Mouse (Mus musculus): Measurements from ENCODE around the gene Vpreb3. TPM values are rescaled to one million over a fixed set of nuclear protein-coding genes. Genes with fewer than 3 reads are reported as not detected.

Gene Vpreb3
- polyA plus RNA-seq, 1 experiment from 2014 or later: 1.3 TPM

DNA sequence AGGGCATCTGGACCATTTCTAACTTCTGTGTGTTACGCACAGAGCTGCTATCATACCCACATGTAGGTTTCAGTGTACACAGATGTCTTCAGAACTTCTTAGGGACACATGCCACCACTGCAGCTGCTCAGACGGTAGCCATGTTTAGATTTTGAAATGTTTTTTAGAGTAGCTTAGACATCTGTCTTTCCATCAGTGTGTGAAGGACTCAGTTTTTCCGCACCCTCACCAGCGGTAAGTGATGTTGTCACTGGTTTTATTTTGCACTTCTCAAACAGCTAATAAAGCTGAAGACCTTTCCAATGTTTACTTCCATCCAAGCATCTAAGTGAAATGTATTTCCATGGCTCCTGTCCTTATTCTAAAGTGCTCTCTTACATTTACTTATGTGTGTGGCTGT is 36.0 kb upstream of the Vpreb3 start:
- H3K9me3 ChIP-seq (ENCODE audit: control insufficient read depth, low read length): no peaks in the 10 kb centered on the region
- no peak for ATAC-seq (ENCODE audit: low read depth)
- H3K4me2 ChIP-seq (ENCODE audit: low read depth, low read length): no peak overlapping the region
- no peak overlapping the region for H3K9ac ChIP-seq (replicated peaks; ENCODE audit: low read depth, low read length)
- H3K4me1 ChIP-seq (ENCODE audit: control insufficient read depth, insufficient read depth, low read length): no peaks in the 10 kb centered on the region
- H3K4me3 ChIP-seq (ENCODE audit: low read depth, low read length): no peak overlapping the region
- WGBS: 94% methylated on average over 4 of the region's 4 CpGs
- no peak overlapping the region for H3K27ac ChIP-seq (ENCODE audit: low read depth, low read length)
- peaks cover 89% of the 10 kb centered on the region for H3K36me3 ChIP-seq (ENCODE audit: control insufficient read depth, insufficient read depth, low read length)
- H3K27me3 ChIP-seq (ENCODE audit: control insufficient read depth, insufficient read depth, low read length): no peaks in the 10 kb centered on the region

DNA sequence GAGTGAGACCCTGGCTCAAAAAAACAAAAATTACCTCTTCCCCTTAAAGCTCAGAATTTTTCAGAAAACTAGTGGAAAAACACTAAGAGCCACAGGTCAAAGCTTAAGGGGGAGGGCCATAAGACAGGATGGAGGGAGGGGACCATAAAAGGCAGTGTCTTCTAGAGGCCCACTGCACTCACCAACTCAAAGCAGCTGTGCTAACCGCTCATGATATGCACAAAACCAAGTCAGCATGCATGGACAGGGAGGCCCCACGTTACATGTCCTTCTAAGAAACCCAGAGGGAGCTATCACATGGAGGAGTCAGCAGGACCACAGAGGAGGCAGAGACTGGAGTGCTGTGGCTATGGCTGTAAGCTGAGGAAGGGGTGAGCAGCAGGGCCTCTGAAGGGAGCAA is 32.2 kb upstream of the Vpreb3 start:
- 83% methylated on average over 2 of the region's 2 CpGs for WGBS
- Histone ChIP-seq H3K27ac (ENCODE audit: low read depth, low read length) (no peak overlapping the region), H3K9ac (replicated peaks; ENCODE audit: low read depth, low read length) (no peak overlapping the region), H3K27me3 (ENCODE audit: control insufficient read depth, insufficient read depth, low read length) (no peaks in the 10 kb centered on the region), H3K4me1 (ENCODE audit: control insufficient read depth, insufficient read depth, low read length) (no peaks in the 10 kb centered on the region), H3K4me2 (ENCODE audit: low read depth, low read length) (no peak overlapping the region), H3K4me3 (ENCODE audit: low read depth, low read length) (no peak overlapping the region), H3K9me3 (ENCODE audit: control insufficient read depth, low read length) (no peaks in the 10 kb centered on the region), H3K36me3 (ENCODE audit: control insufficient read depth, insufficient read depth, low read length) (peaks cover 62% of the 10 kb centered on the region)
- ATAC-seq (ENCODE audit: low read depth): no peak

DNA sequence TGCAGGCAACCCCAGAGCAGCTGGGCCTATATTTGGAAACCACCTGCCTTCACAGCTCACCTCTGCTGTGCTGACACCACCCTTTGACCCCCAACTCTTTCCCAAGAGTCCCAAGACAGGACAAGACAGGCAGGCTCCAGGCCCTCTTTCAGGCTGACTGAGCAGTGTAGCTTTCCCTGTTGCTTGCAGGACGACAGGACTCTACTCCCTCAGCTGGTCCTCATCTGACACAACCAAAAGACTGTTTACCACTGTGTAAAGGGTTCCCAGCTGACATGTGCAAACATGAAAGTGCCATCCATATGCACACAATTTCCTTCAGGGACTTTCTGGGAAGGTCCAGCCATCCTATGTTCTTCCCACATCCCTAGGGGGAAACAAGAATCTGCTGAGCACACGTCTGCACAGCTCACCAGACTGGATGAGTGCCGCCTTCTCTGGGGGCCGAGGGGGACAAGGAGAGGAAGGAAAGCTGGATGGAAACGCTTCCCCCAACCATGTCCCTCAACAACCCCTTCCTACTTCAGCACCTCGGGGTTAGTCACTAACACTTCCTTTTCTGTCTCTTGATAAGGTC is 29.8 kb upstream of the Vpreb3 start:
- Histone ChIP-seq H3K27me3 (ENCODE audit: control insufficient read depth, insufficient read depth, low read length) (no peaks in the 10 kb centered on the region), H3K4me1 (ENCODE audit: control insufficient read depth, insufficient read depth, low read length) (no peaks in the 10 kb centered on the region), H3K27ac (ENCODE audit: low read depth, low read length) (no peak overlapping the region), H3K4me3 (ENCODE audit: low read depth, low read length) (no peak overlapping the region), H3K9me3 (ENCODE audit: control insufficient read depth, low read length) (no peaks in the 10 kb centered on the region), H3K36me3 (ENCODE audit: control insufficient read depth, insufficient read depth, low read length) (peaks cover 41% of the 10 kb centered on the region), H3K9ac (replicated peaks; ENCODE audit: low read depth, low read length) (no peak overlapping the region), H3K4me2 (ENCODE audit: low read depth, low read length) (no peak overlapping the region)
- ATAC-seq (ENCODE audit: low read depth): no peak
- WGBS: 70% methylated on average over 6 of the region's 6 CpGs

DNA sequence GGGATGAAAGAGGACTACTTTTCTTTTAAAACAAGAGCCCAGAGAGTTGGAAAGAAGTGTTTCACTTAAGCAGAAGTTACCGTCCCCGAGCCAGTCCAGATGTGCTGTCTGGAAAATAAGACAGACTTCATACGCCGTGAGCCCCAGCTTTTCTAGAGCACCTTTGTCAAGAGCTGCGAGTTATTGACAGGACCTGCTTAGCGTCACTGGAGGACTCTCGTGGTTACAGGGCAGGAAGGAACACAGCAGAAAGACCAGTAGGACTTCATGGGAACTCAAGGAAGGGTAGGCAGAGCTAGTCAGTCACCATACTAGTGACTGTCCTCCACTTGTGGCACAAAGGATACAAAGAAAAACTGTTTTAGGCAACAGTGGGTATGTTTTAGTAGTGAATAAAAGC is 27.3 kb upstream of the Vpreb3 start:
- ATAC-seq (ENCODE audit: low read depth): no peak
- Histone ChIP-seq H3K9ac (replicated peaks; ENCODE audit: low read depth, low read length) (no peak overlapping the region), H3K9me3 (ENCODE audit: control insufficient read depth, low read length) (no peaks in the 10 kb centered on the region), H3K4me3 (ENCODE audit: low read depth, low read length) (no peak overlapping the region), H3K4me2 (ENCODE audit: low read depth, low read length) (no peak overlapping the region), H3K27me3 (ENCODE audit: control insufficient read depth, insufficient read depth, low read length) (no peaks in the 10 kb centered on the region), H3K27ac (ENCODE audit: low read depth, low read length) (no peak overlapping the region), H3K36me3 (ENCODE audit: control insufficient read depth, insufficient read depth, low read length) (peaks cover 23% of the 10 kb centered on the region), H3K4me1 (ENCODE audit: control insufficient read depth, insufficient read depth, low read length) (peaks cover 14% of the 10 kb centered on the region; the same call in 1 of the 2 replicates)
- WGBS: 92% methylated on average over 7 of the region's 7 CpGs

DNA sequence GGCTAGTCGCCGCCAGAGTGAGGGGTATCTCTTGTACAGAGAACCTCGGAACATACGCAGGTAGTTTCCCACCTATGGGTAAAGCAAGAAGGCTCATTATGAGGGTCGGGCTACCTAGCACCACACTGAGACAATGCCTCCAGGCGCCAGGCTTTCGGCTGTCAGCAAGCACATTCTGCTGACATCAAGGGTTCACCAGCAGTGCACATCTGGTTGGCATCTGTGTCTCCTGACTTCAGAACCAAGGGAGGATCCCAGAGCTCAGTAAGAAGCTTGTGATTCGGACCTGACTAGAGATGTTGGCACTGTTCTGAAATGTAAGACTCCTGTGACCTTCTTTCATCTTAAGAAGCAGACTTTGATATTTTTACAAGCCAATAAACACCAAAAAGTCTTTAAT is 26.0 kb upstream of the Vpreb3 start:
- ATAC-seq (ENCODE audit: low read depth): no peak

DNA sequence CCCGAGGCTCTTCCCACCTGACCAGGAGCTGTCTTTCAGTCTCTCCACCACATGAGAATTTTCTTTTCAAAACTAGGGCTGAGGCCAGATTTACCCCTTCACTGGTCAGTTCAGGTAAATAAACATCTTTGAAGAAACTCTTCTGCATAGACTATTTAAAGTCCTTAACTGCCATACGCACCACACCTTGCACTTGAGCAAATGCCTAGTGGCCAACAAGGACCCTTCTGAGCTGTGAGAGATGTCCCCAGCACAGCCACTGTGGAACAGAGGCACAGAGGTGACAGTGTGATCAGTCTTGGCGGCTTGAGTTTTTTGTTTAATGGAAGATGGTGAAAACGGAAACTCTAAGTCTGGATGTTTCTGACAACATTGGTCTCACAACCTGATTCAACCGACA is 23.8 kb upstream of the Vpreb3 start:
- Histone ChIP-seq H3K9ac (replicated peaks; ENCODE audit: low read depth, low read length) (no peak overlapping the region), H3K9me3 (ENCODE audit: control insufficient read depth, low read length) (no peaks in the 10 kb centered on the region), H3K4me2 (ENCODE audit: low read depth, low read length) (peak overlapping the region; percentile 6; the same call in 1 of the 2 replicates), H3K4me3 (ENCODE audit: low read depth, low read length) (no peak overlapping the region), H3K27ac (ENCODE audit: low read depth, low read length) (no peak overlapping the region), H3K4me1 (ENCODE audit: control insufficient read depth, insufficient read depth, low read length) (peaks cover 22% of the 10 kb centered on the region; the same call in 1 of the 2 replicates), H3K36me3 (ENCODE audit: control insufficient read depth, insufficient read depth, low read length) (peaks cover 3% of the 10 kb centered on the region; the same call in 1 of the 2 replicates), H3K27me3 (ENCODE audit: control insufficient read depth, insufficient read depth, low read length) (no peaks in the 10 kb centered on the region)
- ATAC-seq (ENCODE audit: low read depth): no peak
- WGBS: 87% methylated on average over 5 of the region's 5 CpGs

More for the DNA sequence above, 26.0 kb upstream of the Vpreb3 start:
- Histone ChIP-seq H3K36me3 (ENCODE audit: control insufficient read depth, insufficient read depth, low read length) (peaks cover 11% of the 10 kb centered on the region), H3K27ac (ENCODE audit: low read depth, low read length) (no peak overlapping the region), H3K4me1 (ENCODE audit: control insufficient read depth, insufficient read depth, low read length) (peaks cover 15% of the 10 kb centered on the region; the same call in 1 of the 2 replicates), H3K4me2 (ENCODE audit: low read depth, low read length) (no peak overlapping the region), H3K27me3 (ENCODE audit: control insufficient read depth, insufficient read depth, low read length) (no peaks in the 10 kb centered on the region), H3K9ac (replicated peaks; ENCODE audit: low read depth, low read length) (no peak overlapping the region), H3K4me3 (ENCODE audit: low read depth, low read length) (no peak overlapping the region), H3K9me3 (ENCODE audit: control insufficient read depth, low read length) (no peaks in the 10 kb centered on the region)
- WGBS: 81% methylated on average over 8 of the region's 8 CpGs

DNA sequence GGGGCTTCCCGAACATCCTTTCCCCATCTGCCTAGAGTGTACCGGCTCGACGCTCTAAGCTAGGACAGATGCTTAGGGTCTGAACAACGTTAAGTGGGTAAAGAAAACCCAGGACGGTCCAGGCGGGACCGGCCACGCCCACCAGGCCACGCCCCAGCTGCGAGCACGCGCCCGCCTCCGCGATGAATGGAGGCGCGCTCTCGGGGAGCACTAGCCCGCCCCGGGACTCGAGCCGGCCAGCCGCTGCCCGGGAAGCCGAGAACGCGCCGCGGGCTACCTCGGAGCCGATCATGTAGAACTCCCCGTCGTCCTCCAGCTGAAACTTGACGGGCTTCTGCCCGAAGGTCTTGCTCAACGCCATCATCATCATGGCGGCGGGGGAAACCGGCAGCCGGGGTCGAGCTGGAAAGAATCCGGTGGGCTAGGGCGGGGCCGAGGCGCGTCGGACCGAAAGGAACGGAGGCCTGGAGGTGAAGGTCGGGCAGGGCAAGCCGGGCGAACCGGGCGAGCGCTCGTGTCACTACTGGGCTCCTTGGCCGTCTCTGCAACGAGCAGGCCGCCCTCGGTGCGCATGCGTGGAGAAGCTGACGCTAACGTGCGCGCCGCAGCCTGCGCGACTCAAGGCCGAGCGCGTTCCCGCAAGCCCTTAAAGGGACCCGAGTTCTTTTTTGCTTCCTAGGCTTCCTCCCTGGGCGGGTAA is 21.7 kb upstream of the Vpreb3 start, which contains the start of gene Smarcb1:
TSS of gene Smarcb1 (minus strand) at position 592 of the 700 bp plus-strand sequence.
- no peaks in the 10 kb centered on the region for H3K27me3 ChIP-seq (ENCODE audit: control insufficient read depth, insufficient read depth, low read length)
- under 1% methylated on average over 73 of the region's 76 CpGs for WGBS
- peak within 1 kb of the TSS; percentile 97 for H3K27ac ChIP-seq (ENCODE audit: low read depth, low read length)
- H3K9me3 ChIP-seq (ENCODE audit: control insufficient read depth, low read length): no peaks in the 10 kb centered on the region
- H3K4me2 ChIP-seq (ENCODE audit: low read depth, low read length): peak within 1 kb of the TSS; percentile 85
- peak within 1 kb of the TSS; percentile 77 for H3K4me3 ChIP-seq (ENCODE audit: low read depth, low read length)
- H3K36me3 ChIP-seq (ENCODE audit: control insufficient read depth, insufficient read depth, low read length): no peaks in the 10 kb centered on the region; the same call in 1 of the 2 replicates
- peak within 1 kb of the TSS; percentile 90 for H3K9ac ChIP-seq (replicated peaks; ENCODE audit: low read depth, low read length)
- ATAC-seq (ENCODE audit: low read depth): peak; percentile 90
- H3K4me1 ChIP-seq (ENCODE audit: control insufficient read depth, insufficient read depth, low read length): peaks cover 22% of the 10 kb centered on the region; the same call in 1 of the 2 replicates

DNA sequence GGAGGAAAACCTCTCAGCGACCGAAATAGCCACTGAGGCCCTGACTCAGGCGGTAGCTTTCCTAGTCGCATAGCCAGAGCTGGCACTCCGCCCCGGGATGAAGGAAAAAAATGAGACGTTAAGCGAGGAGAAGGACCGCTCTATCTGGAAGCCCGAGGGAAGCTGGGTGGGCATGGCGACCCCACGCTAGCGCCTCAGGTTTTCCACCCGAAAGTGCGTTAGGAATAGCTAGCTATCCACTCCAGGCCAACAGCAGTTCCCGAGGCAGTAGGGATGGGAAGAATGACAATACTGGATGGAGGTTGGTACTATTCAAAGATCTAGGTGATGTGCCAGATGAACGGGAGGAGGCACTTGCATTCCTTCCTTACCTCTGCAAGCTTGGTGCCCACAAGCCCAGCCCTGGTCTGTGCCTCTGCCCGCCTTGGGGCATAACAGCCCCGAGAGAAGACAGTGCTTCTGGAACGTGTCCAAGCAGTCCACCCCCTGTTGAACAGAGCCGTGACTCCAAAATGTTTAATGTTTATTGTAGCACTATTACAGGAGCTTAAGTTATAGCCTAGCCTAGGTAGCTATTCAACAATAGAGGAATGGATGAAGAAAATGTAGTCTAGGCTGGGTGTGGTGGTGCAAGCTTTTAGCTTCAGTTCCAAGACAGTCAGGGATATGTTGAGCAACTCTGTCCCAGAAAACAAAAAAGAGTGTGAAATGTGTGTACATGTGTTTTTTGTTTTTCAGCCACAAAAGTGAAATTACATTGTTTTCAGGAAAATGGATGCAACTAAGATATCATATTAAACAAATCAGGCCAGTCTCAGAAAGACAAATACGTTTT is 20.9 kb upstream of the Vpreb3 start:
- Histone ChIP-seq H3K4me3 (ENCODE audit: low read depth, low read length) (peak overlapping the region; percentile 77), H3K4me1 (ENCODE audit: control insufficient read depth, insufficient read depth, low read length) (peaks cover 22% of the 10 kb centered on the region; the same call in 1 of the 2 replicates), H3K9me3 (ENCODE audit: control insufficient read depth, low read length) (no peaks in the 10 kb centered on the region), H3K27me3 (ENCODE audit: control insufficient read depth, insufficient read depth, low read length) (no peaks in the 10 kb centered on the region), H3K27ac (ENCODE audit: low read depth, low read length) (peak overlapping the region; percentile 97), H3K36me3 (ENCODE audit: control insufficient read depth, insufficient read depth, low read length) (no peaks in the 10 kb centered on the region; the same call in 1 of the 2 replicates), H3K9ac (replicated peaks; ENCODE audit: low read depth, low read length) (peak overlapping the region; percentile 90), H3K4me2 (ENCODE audit: low read depth, low read length) (peak overlapping the region; percentile 85)
- ATAC-seq (ENCODE audit: low read depth): peak; percentile 58
- WGBS: 4% methylated on average over 22 of the region's 22 CpGs
